Mouse (Mus musculus): Measurements from ENCODE around the gene Ewsr1. TPM values are rescaled to one million over a fixed set of nuclear protein-coding genes. Genes with fewer than 3 reads are reported as not detected.
A peak's percentile ranks its signal among the peaks of the same experiment; 100 is the strongest.
"Not testable (repeated sequence)": the region's sequence is repeated elsewhere in the genome, so short reads cannot be mapped to it uniquely, and the experiment has no call there.

The Ewsr1 gene
- polyA plus RNA-seq, 1 experiment from 2014 or later = 435 TPM

GRCm38 (mm10) chr11:5096480-5097020, 2.5 kb downstream of the Ewsr1 start:
- Histone ChIP-seq H3K4me3 (peak overlapping the region; percentile 100), H3K9me3 (no peaks in the 10 kb centered on the region), H3K4me1 (peaks cover 42% of the 10 kb centered on the region), H3K27ac (replicated peaks) (no peak overlapping the region), H3K4me2 (peak overlapping the region; percentile 87), H3K36me3 (peaks cover 29% of the 10 kb centered on the region), H3K27me3 (replicated peaks) (no peaks in the 10 kb centered on the region), H3K9ac (peak overlapping the region; percentile 100)
- WGBS = 58% methylated on average over 8 of the region's 8 CpGs
- no peak for ATAC-seq (ENCODE audit: extremely low read depth, insufficient number of reproducible peaks, low FRiP score, low TSS enrichment)

- H3K27ac ChIP-seq (replicated peaks) = no peak overlapping the region
- no peak for ATAC-seq (ENCODE audit: extremely low read depth, insufficient number of reproducible peaks, low FRiP score, low TSS enrichment)
- H3K4me1 ChIP-seq = peaks cover 36% of the 10 kb centered on the region
- no peaks in the 10 kb centered on the region for H3K9me3 ChIP-seq
- H3K9ac ChIP-seq = peak overlapping the region; percentile 48
- H3K27me3 ChIP-seq (replicated peaks) = no peaks in the 10 kb centered on the region
- 71% methylated on average over 5 of the region's 5 CpGs for WGBS
- H3K4me3 ChIP-seq = no peak overlapping the region
- peaks cover 35% of the 10 kb centered on the region for H3K36me3 ChIP-seq
- peak overlapping the region; percentile 87 for H3K4me2 ChIP-seq
Observed at GRCm38 (mm10) chr11:5095877-5096276, 3.2 kb downstream of the Ewsr1 start.

- H3K4me1 ChIP-seq = peaks cover 20% of the 10 kb centered on the region
- no peak overlapping the region for H3K27ac ChIP-seq (replicated peaks)
- H3K27me3 ChIP-seq (replicated peaks) = no peaks in the 10 kb centered on the region
- peaks cover 75% of the 10 kb centered on the region for H3K36me3 ChIP-seq
- H3K9me3 ChIP-seq = no peaks in the 10 kb centered on the region
- H3K4me2 ChIP-seq = no peak overlapping the region
- ATAC-seq (ENCODE audit: extremely low read depth, insufficient number of reproducible peaks, low FRiP score, low TSS enrichment) = no peak
- H3K9ac ChIP-seq = no peak overlapping the region
- no peak overlapping the region for H3K4me3 ChIP-seq
- 44% methylated on average over 2 of the region's 2 CpGs for WGBS
Observed at GRCm38 (mm10) chr11:5091706-5092105, 7.4 kb downstream of the Ewsr1 start.

- H3K27me3 ChIP-seq (replicated peaks) = no peaks in the 10 kb centered on the region
- no peaks in the 10 kb centered on the region for H3K9me3 ChIP-seq
- no peak overlapping the region for H3K4me2 ChIP-seq
- no peak overlapping the region for H3K4me3 ChIP-seq
- 92% methylated on average over 1 of the region's 1 CpGs for WGBS
- ATAC-seq (ENCODE audit: extremely low read depth, insufficient number of reproducible peaks, low FRiP score, low TSS enrichment) = no peak
- no peak overlapping the region for H3K9ac ChIP-seq
- peaks cover 94% of the 10 kb centered on the region for H3K36me3 ChIP-seq
- no peak overlapping the region for H3K27ac ChIP-seq (replicated peaks)
- H3K4me1 ChIP-seq = peaks cover 3% of the 10 kb centered on the region; the same call in 1 of the 2 replicates
Observed at GRCm38 (mm10) chr11:5089147-5089546, 9.9 kb downstream of the Ewsr1 start.

- H3K9ac ChIP-seq; H3K9me3 ChIP-seq; ATAC-seq (ENCODE audit: extremely low read depth, insufficient number of reproducible peaks, low FRiP score, low TSS enrichment); H3K4me1 ChIP-seq; H3K27me3 ChIP-seq (replicated peaks); H3K4me2 ChIP-seq; H3K27ac ChIP-seq (replicated peaks); H3K4me3 ChIP-seq: not testable (repeated sequence)
- 86% methylated on average over 4 of the region's 5 CpGs for WGBS
- peaks cover 87% of the 10 kb centered on the region for H3K36me3 ChIP-seq
Observed at GRCm38 (mm10) chr11:5076843-5077242, 22.2 kb downstream of the Ewsr1 start.

GRCm38 (mm10) chr11:5075760-5076159, 23.3 kb downstream of the Ewsr1 start:
- no peak overlapping the region for H3K27ac ChIP-seq (replicated peaks)
- no peak for ATAC-seq (ENCODE audit: extremely low read depth, insufficient number of reproducible peaks, low FRiP score, low TSS enrichment)
- no peak overlapping the region for H3K4me3 ChIP-seq
- no peak overlapping the region for H3K4me2 ChIP-seq
- peaks cover 90% of the 10 kb centered on the region for H3K36me3 ChIP-seq
- no peaks in the 10 kb centered on the region for H3K9me3 ChIP-seq
- H3K9ac ChIP-seq = no peak overlapping the region
- no peaks in the 10 kb centered on the region for H3K4me1 ChIP-seq
- H3K27me3 ChIP-seq (replicated peaks) = no peaks in the 10 kb centered on the region

GRCm38 (mm10) chr11:5074882-5075281, 24.2 kb downstream of the Ewsr1 start:
- Histone ChIP-seq H3K4me2 (no peak overlapping the region), H3K9ac (no peak overlapping the region), H3K4me3 (no peak overlapping the region), H3K27ac (replicated peaks) (no peak overlapping the region), H3K36me3 (peaks cover 90% of the 10 kb centered on the region), H3K27me3 (replicated peaks) (no peaks in the 10 kb centered on the region), H3K9me3 (no peaks in the 10 kb centered on the region), H3K4me1 (no peaks in the 10 kb centered on the region)
- 72% methylated on average over 4 of the region's 4 CpGs for WGBS
- ATAC-seq (ENCODE audit: extremely low read depth, insufficient number of reproducible peaks, low FRiP score, low TSS enrichment) = no peak

- WGBS = 83% methylated on average over 9 of the region's 9 CpGs
- Histone ChIP-seq H3K27ac (replicated peaks) (no peak overlapping the region), H3K27me3 (replicated peaks) (peaks cover 10% of the 10 kb centered on the region), H3K9ac (no peak overlapping the region), H3K4me1 (peaks cover 19% of the 10 kb centered on the region), H3K9me3 (no peaks in the 10 kb centered on the region), H3K4me2 (no peak overlapping the region), H3K4me3 (no peak overlapping the region), H3K36me3 (peaks cover 59% of the 10 kb centered on the region)
- ATAC-seq (ENCODE audit: extremely low read depth, insufficient number of reproducible peaks, low FRiP score, low TSS enrichment) = no peak
Observed at GRCm38 (mm10) chr11:5068126-5068971, 30.7 kb downstream of the Ewsr1 start.

GRCm38 (mm10) chr11:5067063-5067462, 32.0 kb downstream of the Ewsr1 start:
- H3K27ac ChIP-seq (replicated peaks) = no peak overlapping the region
- H3K4me3 ChIP-seq = no peak overlapping the region
- no peak overlapping the region for H3K4me2 ChIP-seq
- peaks cover 23% of the 10 kb centered on the region for H3K27me3 ChIP-seq (replicated peaks)
- H3K9me3 ChIP-seq = no peaks in the 10 kb centered on the region
- peaks cover 32% of the 10 kb centered on the region for H3K4me1 ChIP-seq
- H3K9ac ChIP-seq = no peak overlapping the region
- peaks cover 46% of the 10 kb centered on the region for H3K36me3 ChIP-seq
- ATAC-seq (ENCODE audit: extremely low read depth, insufficient number of reproducible peaks, low FRiP score, low TSS enrichment) = no peak

GRCm38 (mm10) chr11:5065056-5065821, 33.8 kb downstream of the Ewsr1 start, which contains the start of gene Gas2l1:
Gene Gas2l1 (minus strand): TSS chr11:5065327.
- H3K4me3 ChIP-seq = peak within 1 kb of the TSS; percentile 84
- H3K9ac ChIP-seq = peak within 1 kb of the TSS; percentile 89
- H3K36me3 ChIP-seq = peaks cover 37% of the 10 kb centered on the region
- peaks cover 41% of the 10 kb centered on the region for H3K27me3 ChIP-seq (replicated peaks)
- H3K4me1 ChIP-seq = peaks cover 45% of the 10 kb centered on the region
- under 1% methylated on average over 47 of the region's 50 CpGs for whole genome bisulfite sequencing
- no peaks in the 10 kb centered on the region for H3K9me3 ChIP-seq
- peak within 1 kb of the TSS; percentile 89 for H3K4me2 ChIP-seq
- ATAC-seq (ENCODE audit: extremely low read depth, insufficient number of reproducible peaks, low FRiP score, low TSS enrichment) = peak; percentile 80
- H3K27ac ChIP-seq (replicated peaks) = peak within 1 kb of the TSS; percentile 80

- ATAC-seq (ENCODE audit: extremely low read depth, insufficient number of reproducible peaks, low FRiP score, low TSS enrichment) = no peak
- H3K9me3 ChIP-seq = no peaks in the 10 kb centered on the region
Observed at GRCm38 (mm10) chr11:5064282-5065055, 34.6 kb downstream of the Ewsr1 start.

More at GRCm38 (mm10) chr11:5064282-5065055, 34.6 kb downstream of the Ewsr1 start:
- Histone ChIP-seq H3K27ac (replicated peaks) (peak overlapping the region; percentile 80), H3K9ac (peak overlapping the region; percentile 89), H3K27me3 (replicated peaks) (peaks cover 49% of the 10 kb centered on the region), H3K4me1 (peaks cover 49% of the 10 kb centered on the region), H3K36me3 (peaks cover 31% of the 10 kb centered on the region), H3K4me3 (peak overlapping the region; percentile 84), H3K4me2 (peak overlapping the region; percentile 89)
- WGBS = 15% methylated on average over 38 of the region's 38 CpGs
